Mouse (Mus musculus) limb, embryonic 11.5 days (tissue): ENCODE results near the gene Gpr107. TPM values are rescaled to one million over a fixed set of nuclear protein-coding genes. Genes with fewer than 3 reads are reported as not detected.
"Not testable (repeated sequence)": the region's sequence is repeated elsewhere in the genome, so short reads cannot be mapped to it uniquely, and the experiment has no call there.

Experiments
- ATAC-seq: fragments of 200-750 bp; cut with Nextera tagmentation; 2 replicates; pipeline ENCODE4 v1.8.0; 2017; ENCODE audit warnings: low read depth; ENCODE audit not compliant: insufficient number of reproducible peaks, low FRiP score, low TSS enrichment
- DNase-seq: peaks from one replicate; pipeline ENCODE4 v3.0.0-alpha.2; 2015; ENCODE audit warnings: low spot score
- H3K27ac ChIP-seq: fragments of 300-500 bp; sonication (generic); replicated peaks from 2 replicates; pipeline ENCODE4 v1.5.1; 2014; ENCODE audit warnings: low read depth, mild to moderate bottlenecking, low read length
- H3K27me3 ChIP-seq: fragments of 300-500 bp; sonication (generic); 2 replicates; pipeline ENCODE4 v1.6.1; 2014; ENCODE audit warnings: mild to moderate bottlenecking, low read length, mixed read lengths; ENCODE audit not compliant: control insufficient read depth, insufficient read depth
- H3K36me3 ChIP-seq: fragments of 300-500 bp; sonication (generic); 2 replicates; pipeline ENCODE4 v1.6.1; 2014; ENCODE audit warnings: mild to moderate bottlenecking, low read length, moderate library complexity, mixed read lengths; ENCODE audit not compliant: control insufficient read depth, insufficient read depth
- H3K4me1 ChIP-seq: fragments of 300-500 bp; sonication (generic); 2 replicates; pipeline ENCODE4 v1.6.1; 2014; ENCODE audit warnings: low read length, mixed read lengths; ENCODE audit not compliant: control insufficient read depth, insufficient read depth
- H3K4me2 ChIP-seq: fragments of 300-500 bp; sonication (generic); 2 replicates; pipeline ENCODE4 v1.6.1; 2014; ENCODE audit warnings: low read depth, mild to moderate bottlenecking, moderate library complexity; ENCODE audit not compliant: severe bottlenecking
- H3K4me3 ChIP-seq: fragments of 300-500 bp; sonication (generic); 2 replicates; pipeline ENCODE4 v1.5.1; 2014; ENCODE audit warnings: low read depth, low read length
- H3K9ac ChIP-seq: fragments of 300-500 bp; sonication (generic); 2 replicates; pipeline ENCODE4 v1.6.1; 2014; ENCODE audit warnings: mild to moderate bottlenecking, low read length
- H3K9me3 ChIP-seq: fragments of 300-500 bp; sonication (generic); 2 replicates; pipeline ENCODE4 v1.6.1; 2016; ENCODE audit warnings: low read length; ENCODE audit not compliant: control insufficient read depth
- WGBS: fragments of 180-500 bp; shearing (Covaris S2); extraction: QIAGEN DNeasy Blood & Tissue Kit; methylation state at CpG from one replicate; pipeline ENCODE4 v1.1.7; 2014; 5-methylcytosine and 5-hydroxymethylcytosine counted together
- polyA plus RNA-seq: library from polyadenylated mRNA; unstranded; fragments of >200 nt; fragmentation: Nextera tagmentation; extraction: Ambion mirVana; gene quantifications from 2 replicates; pipeline ENCODE4 v1.2.1, GENCODE M21; 2014

Gpr107 gene
- polyA plus RNA-seq, 1 experiment from 2014 or later: 23.8 TPM

DNA sequence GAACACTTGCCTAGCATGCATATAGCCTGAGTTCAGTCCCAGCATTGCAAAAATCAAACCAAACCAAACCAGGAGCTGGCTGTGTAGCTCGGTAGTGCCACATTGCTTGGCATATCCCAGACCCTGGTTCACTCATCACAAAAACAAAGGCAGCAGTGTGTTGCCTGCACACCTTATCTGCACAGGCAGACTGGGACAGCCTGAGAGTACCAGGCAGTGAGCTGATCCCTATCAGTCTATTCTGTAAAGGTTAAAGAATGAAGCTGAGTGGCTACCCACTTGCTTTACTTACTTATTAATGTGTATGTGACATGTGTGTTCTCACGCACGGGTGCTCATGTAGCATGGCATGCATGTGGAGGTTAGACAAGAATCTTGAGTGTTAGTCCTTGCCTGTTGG lies 4.7 kb downstream of the Gpr107 start:
- Histone ChIP-seq H3K4me3 (no peak overlapping the region), H3K9ac (no peak overlapping the region), H3K9me3 (no peaks in the 10 kb centered on the region), H3K4me2 (no peak overlapping the region), H3K4me1 (peaks cover 5% of the 10 kb centered on the region; the same call in 1 of the 2 replicates), H3K27me3 (no peaks in the 10 kb centered on the region), H3K27ac (no peak overlapping the region), H3K36me3 (no peaks in the 10 kb centered on the region)
- 94% methylated on average over 3 of the region's 3 CpGs for WGBS
- no peak for DNase-seq
- ATAC-seq: no peak

DNA sequence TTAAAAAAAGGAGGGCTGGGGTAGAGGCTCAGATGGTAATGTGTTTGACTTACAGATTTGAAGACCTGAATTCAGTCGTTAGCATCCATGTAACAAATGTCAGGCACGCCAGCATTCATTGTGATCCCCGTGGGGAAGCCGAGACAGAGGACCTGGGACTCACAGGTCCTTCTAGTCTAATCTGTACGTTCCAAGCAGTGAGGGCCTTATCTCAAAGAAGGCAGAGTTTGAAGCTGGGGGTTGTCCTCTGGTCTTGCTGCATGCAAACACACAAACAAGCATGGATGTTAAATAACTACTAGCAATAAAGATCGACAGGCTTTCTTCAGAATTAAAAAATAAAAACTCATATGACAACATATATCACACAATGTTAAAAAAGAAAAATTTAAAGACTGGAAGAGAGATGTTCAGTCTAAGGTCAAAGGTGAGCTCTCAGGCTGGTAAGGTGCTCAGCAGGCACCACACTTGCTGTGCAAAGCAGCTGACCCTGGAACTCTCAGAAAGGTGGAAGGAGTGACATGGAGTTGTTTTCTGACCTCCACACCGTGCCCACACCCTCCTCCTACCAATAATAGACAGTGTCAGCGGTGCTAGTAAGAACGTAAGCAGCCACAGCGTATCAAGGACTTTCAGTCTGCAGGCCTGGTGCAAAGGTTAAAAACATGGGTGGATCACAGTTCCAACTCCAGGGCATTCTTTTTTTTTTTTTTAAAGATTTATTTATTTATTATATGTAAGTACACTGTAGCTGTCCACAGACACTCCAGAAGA lies 8.2 kb downstream of the Gpr107 start:
- no peaks in the 10 kb centered on the region for H3K27me3 ChIP-seq
- no peak overlapping the region for H3K9ac ChIP-seq
- ATAC-seq: no peak
- H3K4me2 ChIP-seq: no peak overlapping the region
- H3K4me1 ChIP-seq: 0 out of 2 replicates have a peak, but pooled peaks cover 3% of the 10 kb centered on the region
- no peak for DNase-seq
- 88% methylated on average over 10 of the region's 10 CpGs for WGBS
- no peaks in the 10 kb centered on the region for H3K36me3 ChIP-seq
- no peaks in the 10 kb centered on the region for H3K9me3 ChIP-seq
- H3K27ac ChIP-seq: no peak overlapping the region
- no peak overlapping the region for H3K4me3 ChIP-seq

- Histone ChIP-seq H3K36me3 (no peaks in the 10 kb centered on the region), H3K4me1 (0 out of 2 replicates have a peak, but pooled peaks cover 3% of the 10 kb centered on the region), H3K9ac (no peak overlapping the region), H3K4me3 (no peak overlapping the region), H3K4me2 (no peak overlapping the region), H3K27me3 (no peaks in the 10 kb centered on the region), H3K27ac (no peak overlapping the region), H3K9me3 (no peaks in the 10 kb centered on the region)
- ATAC-seq: no peak
- no peak for DNase-seq
- 84% methylated on average over 4 of the region's 4 CpGs for WGBS
These were observed 9.5 kb downstream of the Gpr107 start for GRCm38 (mm10) chr2:31161620-31162019.

DNA sequence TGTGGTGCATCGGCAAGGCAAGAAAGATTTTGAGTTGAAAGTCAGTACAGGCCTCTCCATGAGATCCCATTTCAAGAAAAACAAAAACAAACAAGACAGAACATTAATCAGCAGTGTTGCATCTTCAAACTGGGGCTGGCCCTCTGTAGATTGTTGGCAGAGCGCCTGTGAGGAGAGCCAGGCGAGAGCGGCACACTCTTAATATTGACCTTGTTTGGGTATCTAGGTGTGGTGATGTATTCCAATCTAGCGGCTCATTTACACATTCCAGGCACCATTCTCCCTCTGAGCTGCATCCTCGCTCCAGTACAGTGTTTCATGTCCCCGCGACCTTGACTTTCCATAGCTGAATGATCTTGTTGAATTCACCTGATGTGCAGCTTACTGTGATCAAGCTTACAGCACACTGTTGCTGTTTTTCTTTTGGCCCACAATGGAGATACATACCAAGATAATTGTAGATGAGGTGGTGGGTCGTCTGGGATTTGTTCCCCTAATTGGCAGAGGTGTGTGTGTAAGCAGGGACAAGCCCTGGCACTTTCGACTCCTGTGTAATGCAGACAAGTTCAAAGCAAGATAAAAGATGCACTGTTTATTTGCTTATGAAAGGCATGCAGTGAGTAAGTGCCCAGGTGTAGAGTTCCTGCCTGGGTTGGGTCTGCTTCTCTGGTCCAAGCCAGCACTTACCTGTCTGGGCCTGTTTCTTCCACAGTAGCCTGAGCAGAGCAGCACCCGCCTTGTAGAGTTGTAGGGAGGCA lies 11.4 kb downstream of the Gpr107 start:
- no peaks in the 10 kb centered on the region; the same call in 1 of the 2 replicates for H3K36me3 ChIP-seq
- H3K27me3 ChIP-seq: no peaks in the 10 kb centered on the region
- no peak for DNase-seq
- H3K27ac ChIP-seq: no peak overlapping the region
- H3K4me1 ChIP-seq: 0 out of 2 replicates have a peak, but pooled peaks cover 3% of the 10 kb centered on the region
- H3K9me3 ChIP-seq: no peaks in the 10 kb centered on the region
- H3K4me3 ChIP-seq: no peak overlapping the region
- WGBS: 76% methylated on average over 11 of the region's 11 CpGs
- no peak overlapping the region for H3K4me2 ChIP-seq
- H3K9ac ChIP-seq: no peak overlapping the region
- no peak for ATAC-seq

DNA sequence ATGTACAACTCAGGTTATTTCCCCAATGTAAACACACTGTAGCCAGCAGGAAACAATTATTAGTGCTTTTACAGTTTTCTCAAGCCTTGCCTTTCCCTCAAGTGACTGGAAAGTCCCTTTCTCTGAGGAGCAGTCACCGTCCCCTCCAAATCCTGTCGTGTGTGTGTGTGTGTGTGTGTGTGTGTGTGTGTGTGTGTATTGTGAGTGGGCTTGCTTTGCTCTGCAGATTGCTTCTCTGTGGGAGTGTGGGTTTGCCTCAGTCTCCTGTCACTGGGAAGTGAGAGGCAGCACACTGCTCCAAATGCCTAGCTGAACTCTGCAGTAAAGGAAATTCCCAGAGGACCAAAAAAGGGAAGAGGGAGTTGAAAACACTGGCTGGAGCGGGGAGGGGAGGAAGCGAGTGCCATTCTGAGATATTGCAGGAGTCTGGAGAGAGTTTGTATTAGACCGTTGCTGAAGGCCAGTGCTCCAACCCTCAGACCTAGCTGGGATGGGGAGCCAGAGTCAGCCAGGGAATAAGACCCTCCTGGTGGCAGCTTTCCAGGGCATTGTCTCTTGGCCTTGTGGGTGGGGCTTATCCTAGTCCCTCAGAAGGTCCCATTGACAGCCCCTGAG lies 12.8 kb downstream of the Gpr107 start:
- Histone ChIP-seq H3K27ac (no peak overlapping the region), H3K9me3 (no peaks in the 10 kb centered on the region), H3K27me3 (no peaks in the 10 kb centered on the region), H3K36me3 (peaks cover 3% of the 10 kb centered on the region), H3K9ac (no peak overlapping the region), H3K4me2 (no peak overlapping the region), H3K4me3 (no peak overlapping the region), H3K4me1 (0 out of 2 replicates have a peak, but pooled peaks cover 3% of the 10 kb centered on the region)
- ATAC-seq (no peak), DNase-seq (no peak)
- 57% methylated on average over 5 of the region's 5 CpGs for WGBS

DNA sequence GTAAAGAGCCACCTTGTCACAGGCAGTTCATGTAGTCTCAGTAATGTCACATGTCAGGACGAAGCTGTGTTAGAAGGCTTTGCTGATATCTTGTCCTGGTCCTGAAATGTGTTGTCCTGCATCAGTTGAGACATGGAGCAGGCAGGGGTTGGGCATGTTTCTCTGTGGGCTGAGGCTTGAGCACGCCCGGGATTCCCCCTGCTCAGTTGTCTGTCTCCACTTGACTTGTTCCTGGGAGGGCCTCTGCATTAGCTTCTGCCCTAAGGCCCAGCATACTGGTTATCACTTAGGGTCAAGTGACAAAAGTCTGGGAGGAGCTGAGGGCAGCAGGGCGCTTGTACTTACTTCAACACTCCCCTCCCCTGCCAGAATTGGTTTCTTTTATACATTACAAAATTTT lies 13.4 kb downstream of the Gpr107 start:
- Histone ChIP-seq H3K27me3 (no peaks in the 10 kb centered on the region), H3K4me2 (no peak overlapping the region), H3K4me3 (no peak overlapping the region), H3K9me3 (no peaks in the 10 kb centered on the region), H3K27ac (no peak overlapping the region), H3K36me3 (peaks cover 5% of the 10 kb centered on the region), H3K4me1 (0 out of 2 replicates have a peak, but pooled peaks cover 3% of the 10 kb centered on the region), H3K9ac (no peak overlapping the region)
- WGBS: 81% methylated on average over 4 of the region's 4 CpGs
- ATAC-seq: no peak
- DNase-seq: no peak

DNA sequence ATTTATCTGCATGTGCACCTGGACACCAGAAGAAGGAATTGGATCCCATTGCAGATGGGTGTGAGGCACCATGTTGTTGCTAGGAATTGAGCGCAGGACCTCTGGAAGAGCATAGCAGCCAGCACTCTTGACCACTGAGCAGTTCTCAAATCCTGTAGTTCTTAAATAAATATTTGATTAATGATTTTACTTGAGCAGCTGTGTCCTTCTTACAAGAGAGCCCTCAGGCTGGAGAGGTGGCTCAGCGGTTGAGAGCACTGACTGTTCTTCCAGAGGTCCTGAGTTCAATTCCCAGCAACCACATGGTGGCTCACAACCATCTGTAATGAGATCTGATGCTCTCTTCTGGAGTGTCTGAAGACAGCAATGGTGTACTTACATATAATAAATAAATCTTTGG lies 15.5 kb downstream of the Gpr107 start:
- H3K9me3 ChIP-seq, H3K4me2 ChIP-seq, H3K4me3 ChIP-seq, H3K9ac ChIP-seq, H3K27me3 ChIP-seq, H3K27ac ChIP-seq, ATAC-seq, H3K4me1 ChIP-seq, DNase-seq, H3K36me3 ChIP-seq: not testable (repeated sequence)
- WGBS: 92% methylated on average over 2 of the region's 2 CpGs

DNA sequence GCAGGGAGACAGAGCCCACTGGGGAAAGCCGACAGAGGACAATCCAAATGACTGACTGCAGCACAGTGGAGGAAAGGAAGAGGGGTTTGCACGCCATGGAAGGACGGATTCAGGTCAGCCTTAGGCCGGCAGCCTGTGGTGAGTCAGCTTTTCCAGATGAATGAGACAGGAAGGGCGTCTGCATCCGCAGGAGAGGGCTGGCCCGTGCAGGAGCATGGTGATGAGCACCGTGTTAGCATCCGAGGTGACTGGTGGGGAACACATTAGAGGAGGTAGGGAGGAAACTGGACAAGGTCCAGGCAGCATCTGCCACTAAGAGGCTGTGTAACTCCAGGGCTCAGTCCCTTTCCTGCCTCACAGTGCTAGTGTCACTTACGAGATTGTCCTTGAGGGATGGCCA lies 16.9 kb downstream of the Gpr107 start:
- H3K4me1 ChIP-seq: 0 out of 2 replicates have a peak, but pooled peaks cover 3% of the 10 kb centered on the region
- ATAC-seq (no peak), DNase-seq (no peak)
- H3K4me3 ChIP-seq: no peak overlapping the region
- 92% methylated on average over 10 of the region's 10 CpGs for WGBS
- no peak overlapping the region for H3K27ac ChIP-seq
- no peak overlapping the region for H3K4me2 ChIP-seq
- no peaks in the 10 kb centered on the region for H3K27me3 ChIP-seq
- no peaks in the 10 kb centered on the region for H3K9me3 ChIP-seq
- H3K36me3 ChIP-seq: peaks cover 9% of the 10 kb centered on the region
- no peak overlapping the region for H3K9ac ChIP-seq
